Mouse (Mus musculus) heart, postnatal 0 days (tissue): ENCODE measurements around the gene Cd300lf.

ENCODE experiments used
- CTCF ChIP-seq: IDR thresholded peaks from 2 replicates; pipeline ENCODE4 v1.5.1; 2016; ENCODE audit warnings: antibody characterized with exemption, control low read depth, low read depth
- EP300 ChIP-seq: IDR thresholded peaks from 2 replicates; pipeline ENCODE4 v1.6.1; 2016; ENCODE audit warnings: antibody characterized with exemption, low read depth

- TF ChIP-seq CTCF (no peak), EP300 (no peak)
Observed at GRCm38 (mm10) chr11:115129508-115130126, 4.2 kb downstream of the Cd300lf start.
